Mouse (Mus musculus): ENCODE results near the gene Tmem216.

DNA sequence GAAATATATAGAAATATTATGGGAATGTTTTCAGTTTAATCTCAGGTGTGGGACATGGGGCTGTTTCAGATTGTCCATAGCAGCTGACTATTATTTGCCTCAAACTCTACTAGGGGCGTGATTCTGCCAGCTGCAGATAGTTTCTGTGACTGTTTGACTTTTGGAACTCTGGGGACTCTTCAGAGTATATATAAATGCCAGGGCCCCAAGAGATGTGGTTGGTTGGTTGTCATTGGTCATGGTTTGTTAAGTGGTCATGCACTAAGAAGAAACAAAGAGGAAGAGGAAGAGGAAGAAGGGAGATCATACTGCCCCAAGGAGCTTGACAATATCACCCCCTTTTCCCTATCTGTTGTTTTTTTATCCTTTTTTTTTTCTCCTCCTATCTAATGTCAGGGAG, 34.1 kb downstream of the Tmem216 start:
- TF ChIP-seq CTCF (IDR thresholded peaks at IDR 0.05; ENCODE audit: extremely low read depth, insufficient read depth, insufficient read length, insufficient replicate concordance), result no peak
- TF ChIP-seq POLR2A (IDR thresholded peaks at IDR 0.05; ENCODE audit: low read depth, low read length), result no peak
